Mouse (Mus musculus) midbrain, embryonic 13.5 days (tissue): ENCODE data around the gene Iqcd. TPM values are rescaled to one million over a fixed set of nuclear protein-coding genes. Genes with fewer than 3 reads are reported as not detected.

ENCODE experiments used
- ATAC-seq: fragments of 200-750 bp; cut with Nextera tagmentation; 2 replicates; pipeline ENCODE4 v1.8.0; 2017; ENCODE audit warnings: mild to moderate bottlenecking, moderate TSS enrichment, moderate library complexity
- H3K27ac ChIP-seq: fragments of 300-500 bp; sonication (generic); 2 replicates; pipeline ENCODE4 v1.5.1; 2015; ENCODE audit warnings: inconsistent platforms, mild to moderate bottlenecking, moderate library complexity
- H3K27me3 ChIP-seq: fragments of 300-500 bp; sonication (generic); 2 replicates; pipeline ENCODE4 v1.6.1; 2015; ENCODE audit warnings: mild to moderate bottlenecking, inconsistent platforms
- H3K36me3 ChIP-seq: fragments of 300-500 bp; sonication (generic); 2 replicates; pipeline ENCODE4 v1.6.1; 2015; ENCODE audit warnings: mild to moderate bottlenecking, inconsistent platforms
- H3K4me1 ChIP-seq: fragments of 300-500 bp; sonication (generic); replicated peaks from 2 replicates; pipeline ENCODE4 v1.6.1; 2015; ENCODE audit warnings: inconsistent platforms
- H3K4me2 ChIP-seq: fragments of 300-500 bp; sonication (generic); replicated peaks from 2 replicates; pipeline ENCODE4 v1.6.1; 2015; ENCODE audit warnings: moderate library complexity, mild to moderate bottlenecking, inconsistent platforms
- H3K4me3 ChIP-seq: fragments of 300-500 bp; sonication (generic); replicated peaks from 2 replicates; pipeline ENCODE4 v1.5.1; 2015; ENCODE audit warnings: mild to moderate bottlenecking, inconsistent platforms
- H3K9ac ChIP-seq: fragments of 300-500 bp; sonication (generic); replicated peaks from 2 replicates; pipeline ENCODE4 v1.6.1; 2015; ENCODE audit warnings: mild to moderate bottlenecking, inconsistent platforms
- H3K9me3 ChIP-seq: fragments of 300-500 bp; sonication (generic); 2 replicates; pipeline ENCODE4 v1.6.1; 2016; ENCODE audit warnings: mild to moderate bottlenecking, inconsistent platforms
- WGBS: fragments of 180-500 bp; shearing (Covaris S2); methylation state at CpG from one replicate; pipeline ENCODE4 v1.1.7; 2015; 5-methylcytosine and 5-hydroxymethylcytosine counted together
- polyA plus RNA-seq: library from polyadenylated mRNA; unstranded; fragments of >200 nt; fragmentation: Nextera tagmentation; extraction: Ambion mirVana; gene quantifications from 2 replicates; pipeline ENCODE4 v1.2.1, GENCODE M21; 2015

Iqcd gene
- polyA plus RNA-seq, 1 experiment from 2014 or later: 2.0 TPM

GRCm38 (mm10) chr5:120576781-120577301, 12.0 kb upstream of the Iqcd start:
- peaks cover 6% of the 10 kb centered on the region for H3K36me3 ChIP-seq
- WGBS: 87% methylated on average over 11 of the region's 11 CpGs
- no peak for ATAC-seq
- no peak overlapping the region for H3K27ac ChIP-seq
- no peak overlapping the region for H3K4me2 ChIP-seq
- peaks cover 29% of the 10 kb centered on the region for H3K4me1 ChIP-seq
- H3K27me3 ChIP-seq: no peaks in the 10 kb centered on the region
- no peaks in the 10 kb centered on the region for H3K9me3 ChIP-seq
- H3K9ac ChIP-seq: no peak overlapping the region
- no peak overlapping the region for H3K4me3 ChIP-seq

- Histone ChIP-seq H3K4me1 (peaks cover 25% of the 10 kb centered on the region), H3K4me2 (no peak overlapping the region), H3K27me3 (no peaks in the 10 kb centered on the region), H3K4me3 (no peak overlapping the region), H3K36me3 (peaks cover 9% of the 10 kb centered on the region), H3K27ac (no peak overlapping the region), H3K9ac (no peak overlapping the region), H3K9me3 (no peaks in the 10 kb centered on the region)
- WGBS: 64% methylated on average over 10 of the region's 10 CpGs
- ATAC-seq: no peak
Measured at GRCm38 (mm10) chr5:120577935-120578441, 10.8 kb upstream of the Iqcd start.

GRCm38 (mm10) chr5:120578504-120579081, 10.2 kb upstream of the Iqcd start:
- Histone ChIP-seq H3K4me2 (no peak overlapping the region), H3K27me3 (no peaks in the 10 kb centered on the region), H3K4me3 (no peak overlapping the region), H3K36me3 (peaks cover 14% of the 10 kb centered on the region), H3K4me1 (peaks cover 25% of the 10 kb centered on the region), H3K27ac (peak overlapping the region; percentile 51; the same call in 1 of the 2 replicates), H3K9me3 (no peaks in the 10 kb centered on the region), H3K9ac (no peak overlapping the region; the same call in 1 of the 2 replicates)
- no peak for ATAC-seq
- 71% methylated on average over 12 of the region's 12 CpGs for WGBS

GRCm38 (mm10) chr5:120579211-120579897, 9.5 kb upstream of the Iqcd start:
- Histone ChIP-seq H3K27me3 (no peaks in the 10 kb centered on the region), H3K9ac (no peak overlapping the region), H3K4me1 (peaks cover 25% of the 10 kb centered on the region), H3K27ac (peak overlapping the region; percentile 51), H3K4me3 (no peak overlapping the region), H3K4me2 (no peak overlapping the region), H3K36me3 (peaks cover 19% of the 10 kb centered on the region), H3K9me3 (no peaks in the 10 kb centered on the region)
- ATAC-seq: peak; percentile 53; the same call in 1 of the 2 replicates
- WGBS: 72% methylated on average over 26 of the region's 26 CpGs

- H3K4me1 ChIP-seq: peaks cover 30% of the 10 kb centered on the region
- WGBS: 84% methylated on average over 26 of the region's 26 CpGs
- H3K27me3 ChIP-seq: no peaks in the 10 kb centered on the region
- ATAC-seq: peak; percentile 48; the same call in 1 of the 2 replicates
- H3K27ac ChIP-seq: peak overlapping the region; percentile 51; the same call in 1 of the 2 replicates
- H3K4me3 ChIP-seq: no peak overlapping the region
- no peak overlapping the region for H3K4me2 ChIP-seq
- H3K36me3 ChIP-seq: peaks cover 24% of the 10 kb centered on the region
- H3K9me3 ChIP-seq: no peaks in the 10 kb centered on the region
- no peak overlapping the region for H3K9ac ChIP-seq
Measured at GRCm38 (mm10) chr5:120579898-120580626, 8.8 kb upstream of the Iqcd start.

GRCm38 (mm10) chr5:120582002-120582401, 6.8 kb upstream of the Iqcd start:
- ATAC-seq: no peak
- no peak overlapping the region for H3K4me2 ChIP-seq
- peaks cover 24% of the 10 kb centered on the region for H3K36me3 ChIP-seq
- peaks cover 10% of the 10 kb centered on the region; the same call in 1 of the 2 replicates for H3K27me3 ChIP-seq
- H3K4me1 ChIP-seq: peaks cover 41% of the 10 kb centered on the region
- no peak overlapping the region for H3K27ac ChIP-seq
- 87% methylated on average over 9 of the region's 9 CpGs for WGBS
- H3K9me3 ChIP-seq: no peaks in the 10 kb centered on the region
- no peak overlapping the region for H3K4me3 ChIP-seq
- H3K9ac ChIP-seq: no peak overlapping the region

GRCm38 (mm10) chr5:120583511-120583910, 5.3 kb upstream of the Iqcd start:
- Histone ChIP-seq H3K4me3 (no peak overlapping the region), H3K27ac (no peak overlapping the region), H3K9ac (no peak overlapping the region), H3K27me3 (peaks cover 17% of the 10 kb centered on the region), H3K9me3 (no peaks in the 10 kb centered on the region), H3K4me2 (no peak overlapping the region), H3K36me3 (peaks cover 24% of the 10 kb centered on the region), H3K4me1 (peaks cover 47% of the 10 kb centered on the region)
- 97% methylated on average over 4 of the region's 4 CpGs for WGBS
- ATAC-seq: no peak

GRCm38 (mm10) chr5:120584968-120585367, 3.8 kb upstream of the Iqcd start:
- 41% methylated on average over 15 of the region's 15 CpGs for WGBS
- Histone ChIP-seq H3K9me3 (no peaks in the 10 kb centered on the region), H3K4me2 (no peak overlapping the region), H3K4me1 (peaks cover 37% of the 10 kb centered on the region), H3K27me3 (peaks cover 17% of the 10 kb centered on the region), H3K27ac (no peak overlapping the region), H3K4me3 (no peak overlapping the region), H3K36me3 (peaks cover 24% of the 10 kb centered on the region), H3K9ac (no peak overlapping the region)
- no peak for ATAC-seq

GRCm38 (mm10) chr5:120586741-120587615, 1.8 kb upstream of the Iqcd start:
- H3K27ac ChIP-seq: peak overlapping the region; percentile 39; the same call in 1 of the 2 replicates
- ATAC-seq: no peak
- peaks cover 33% of the 10 kb centered on the region for H3K4me1 ChIP-seq
- peaks cover 18% of the 10 kb centered on the region for H3K36me3 ChIP-seq
- peaks cover 17% of the 10 kb centered on the region for H3K27me3 ChIP-seq
- peak overlapping the region; percentile 95 for H3K4me2 ChIP-seq
- H3K9me3 ChIP-seq: no peaks in the 10 kb centered on the region
- peak overlapping the region; percentile 76 for H3K4me3 ChIP-seq
- peak overlapping the region; percentile 89 for H3K9ac ChIP-seq
- 9% methylated on average over 17 of the region's 17 CpGs for WGBS

GRCm38 (mm10) chr5:120587616-120587926, 1.2 kb upstream of the Iqcd start:
- H3K36me3 ChIP-seq: peaks cover 18% of the 10 kb centered on the region
- ATAC-seq: no peak
- H3K27me3 ChIP-seq: peaks cover 17% of the 10 kb centered on the region
- peaks cover 33% of the 10 kb centered on the region for H3K4me1 ChIP-seq
- H3K9me3 ChIP-seq: no peaks in the 10 kb centered on the region
- peak overlapping the region; percentile 76 for H3K4me3 ChIP-seq
- 36% methylated on average over 9 of the region's 9 CpGs for WGBS
- peak overlapping the region; percentile 89 for H3K9ac ChIP-seq
- no peak overlapping the region for H3K27ac ChIP-seq
- H3K4me2 ChIP-seq: peak overlapping the region; percentile 95

GRCm38 (mm10) chr5:120587940-120588568, 762 bp upstream of the Iqcd start:
- Histone ChIP-seq H3K36me3 (peaks cover 14% of the 10 kb centered on the region), H3K27ac (peak overlapping the region; percentile 67; the same call in 1 of the 2 replicates), H3K4me3 (peak overlapping the region; percentile 76), H3K9ac (peak overlapping the region; percentile 89), H3K27me3 (peaks cover 17% of the 10 kb centered on the region), H3K4me1 (peaks cover 33% of the 10 kb centered on the region), H3K4me2 (peak overlapping the region; percentile 95), H3K9me3 (no peaks in the 10 kb centered on the region)
- no peak; the same call in 1 of the 2 replicates for ATAC-seq
- 2% methylated on average over 27 of the region's 29 CpGs for WGBS
